Mouse (Mus musculus) embryonic facial prominence, embryonic 12.5 days (tissue): ENCODE results near the gene Tnfaip8l1. TPM values are rescaled to one million over a fixed set of nuclear protein-coding genes. Genes with fewer than 3 reads are reported as not detected.

Experiments used
- ATAC-seq: fragments of 200-750 bp; cut with Nextera tagmentation; 2 replicates; pipeline ENCODE4 v1.8.0; 2017; ENCODE audit not compliant: insufficient number of reproducible peaks, insufficient read depth, low FRiP score, low TSS enrichment
- H3K27ac ChIP-seq: fragments of 300-500 bp; sonication (generic); 2 replicates; pipeline ENCODE4 v1.5.1; 2016; ENCODE audit warnings: mild to moderate bottlenecking
- H3K27me3 ChIP-seq: fragments of 300-500 bp; sonication (generic); 2 replicates; pipeline ENCODE4 v1.6.1; 2016; ENCODE audit warnings: mild to moderate bottlenecking, moderate library complexity
- H3K36me3 ChIP-seq: fragments of 300-500 bp; sonication (generic); 2 replicates; pipeline ENCODE4 v1.6.1; 2016; ENCODE audit warnings: mild to moderate bottlenecking
- H3K4me1 ChIP-seq: fragments of 300-500 bp; sonication (generic); 2 replicates; pipeline ENCODE4 v1.6.1; 2016
- H3K4me2 ChIP-seq: fragments of 300-500 bp; sonication (generic); replicated peaks from 2 replicates; pipeline ENCODE4 v1.6.1; 2016; ENCODE audit warnings: mild to moderate bottlenecking, moderate library complexity
- H3K4me3 ChIP-seq: fragments of 300-500 bp; sonication (generic); 2 replicates; pipeline ENCODE4 v1.5.1; 2016; ENCODE audit warnings: mild to moderate bottlenecking
- H3K9ac ChIP-seq: fragments of 300-500 bp; sonication (generic); 2 replicates; pipeline ENCODE4 v1.6.1; 2016; ENCODE audit warnings: mild to moderate bottlenecking, moderate library complexity
- H3K9me3 ChIP-seq: fragments of 300-500 bp; sonication (generic); 2 replicates; pipeline ENCODE4 v1.6.1; 2016; ENCODE audit warnings: mild to moderate bottlenecking, moderate library complexity
- WGBS: fragments of 180-500 bp; shearing (Covaris S2); methylation state at CpG from one replicate; pipeline ENCODE4 v1.1.7; 2016; 5-methylcytosine and 5-hydroxymethylcytosine counted together
- polyA plus RNA-seq: library from polyadenylated mRNA; unstranded; fragments of >200 nt; fragmentation: Nextera tagmentation; extraction: Ambion mirVana; gene quantifications from 2 replicates; pipeline ENCODE4 v1.2.1, GENCODE M21; 2016

Gene Tnfaip8l1
- polyA plus RNA-seq = 12.4 and 13.0 TPM in 2 replicates

DNA sequence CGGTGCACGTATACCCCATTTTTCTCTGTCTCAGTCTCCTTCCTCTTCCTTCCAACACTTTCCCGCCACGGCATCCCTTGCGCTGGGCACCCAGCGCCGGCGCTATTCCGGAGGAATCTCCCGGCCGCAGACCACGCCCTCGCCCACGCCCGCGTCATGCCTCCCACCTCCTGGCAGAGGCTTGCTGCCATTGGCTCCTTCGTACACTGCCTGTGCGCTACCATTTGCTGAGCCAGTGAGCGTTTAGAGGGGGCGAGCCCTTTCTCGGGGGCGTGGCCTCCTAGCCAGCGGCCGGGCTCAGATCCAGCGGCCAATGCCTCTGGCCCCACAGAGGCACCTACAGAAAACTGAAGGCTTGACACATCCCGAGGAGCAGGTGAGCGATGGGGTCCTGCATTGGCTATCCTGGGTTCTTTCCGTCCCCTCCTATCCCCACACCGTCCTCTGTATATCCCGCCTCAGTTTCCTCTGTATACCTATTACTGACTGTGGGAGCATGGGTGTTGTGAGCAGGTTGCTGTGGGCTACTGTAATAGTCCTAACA, at the start of gene Tnfaip8l1:
Tnfaip8l1 (plus strand) TSS at position 247 of the 544 bp plus-strand sequence.
- H3K4me3 ChIP-seq = peak within 1 kb of the TSS; percentile 40
- WGBS = 1% methylated on average over 30 of the region's 30 CpGs
- no peaks in the 10 kb centered on the region for H3K36me3 ChIP-seq
- H3K27ac ChIP-seq = no peak within 1 kb of the TSS
- H3K9me3 ChIP-seq = no peaks in the 10 kb centered on the region
- ATAC-seq = peak; percentile 96
- peak within 1 kb of the TSS; percentile 66 for H3K4me2 ChIP-seq
- peaks cover 12% of the 10 kb centered on the region; the same call in 1 of the 2 replicates for H3K4me1 ChIP-seq
- H3K9ac ChIP-seq = peak within 1 kb of the TSS; percentile 54
- peaks cover 15% of the 10 kb centered on the region for H3K27me3 ChIP-seq

DNA sequence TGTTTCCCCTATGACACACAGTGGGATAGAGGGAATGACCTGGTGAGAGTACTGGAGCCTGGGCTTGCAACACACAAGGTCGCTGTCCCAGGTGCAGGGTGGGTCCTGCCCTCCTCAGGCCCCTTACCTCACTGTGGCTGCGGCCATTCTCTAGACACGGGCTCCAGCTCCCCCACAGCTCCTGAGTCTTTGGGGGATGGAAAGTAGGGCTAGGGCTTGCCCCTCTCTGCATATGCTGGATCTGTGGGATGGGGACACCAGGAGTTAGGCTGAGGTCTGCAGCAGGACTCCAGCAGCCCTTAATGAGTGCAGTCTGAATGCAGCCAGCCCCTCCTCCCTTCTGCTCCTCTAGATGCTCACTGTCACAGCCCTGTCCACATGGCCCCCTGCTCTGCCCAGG, 49.5 kb upstream of the Tnfaip8l1 start:
- Histone ChIP-seq H3K27ac (no peak overlapping the region), H3K9ac (no peak overlapping the region), H3K4me3 (no peak overlapping the region), H3K27me3 (peaks cover 16% of the 10 kb centered on the region), H3K9me3 (no peaks in the 10 kb centered on the region), H3K36me3 (no peaks in the 10 kb centered on the region; the same call in 1 of the 2 replicates), H3K4me2 (no peak overlapping the region), H3K4me1 (peaks cover 6% of the 10 kb centered on the region)
- 78% methylated on average over 3 of the region's 3 CpGs for WGBS
- ATAC-seq = no peak

DNA sequence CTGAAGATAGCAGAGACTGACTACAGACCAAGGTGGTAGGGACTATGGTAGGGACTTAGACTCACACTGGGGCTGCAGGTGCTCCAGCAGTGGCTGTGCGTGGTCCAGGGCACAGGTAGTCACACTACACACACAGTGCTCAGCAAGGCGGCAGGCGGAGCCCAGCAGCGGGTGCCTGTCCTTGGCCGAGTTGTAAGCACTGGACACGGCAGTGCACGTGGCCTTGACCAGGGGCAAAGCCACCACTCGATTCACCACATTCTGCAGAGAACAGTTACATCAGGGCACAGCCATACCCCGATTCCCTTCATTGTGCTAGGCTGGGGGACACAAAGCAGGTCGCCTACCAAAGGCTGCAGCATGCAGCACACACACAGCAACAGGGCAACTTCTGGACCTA, 46.1 kb upstream of the Tnfaip8l1 start:
- no peak for ATAC-seq
- WGBS = 77% methylated on average over 10 of the region's 10 CpGs
- peaks cover 48% of the 10 kb centered on the region for H3K27me3 ChIP-seq
- H3K36me3 ChIP-seq = no peaks in the 10 kb centered on the region; the same call in 1 of the 2 replicates
- no peak overlapping the region for H3K4me3 ChIP-seq
- H3K4me2 ChIP-seq = no peak overlapping the region
- H3K4me1 ChIP-seq = peaks cover 17% of the 10 kb centered on the region
- H3K9ac ChIP-seq = no peak overlapping the region
- H3K9me3 ChIP-seq = no peaks in the 10 kb centered on the region
- no peak overlapping the region for H3K27ac ChIP-seq

DNA sequence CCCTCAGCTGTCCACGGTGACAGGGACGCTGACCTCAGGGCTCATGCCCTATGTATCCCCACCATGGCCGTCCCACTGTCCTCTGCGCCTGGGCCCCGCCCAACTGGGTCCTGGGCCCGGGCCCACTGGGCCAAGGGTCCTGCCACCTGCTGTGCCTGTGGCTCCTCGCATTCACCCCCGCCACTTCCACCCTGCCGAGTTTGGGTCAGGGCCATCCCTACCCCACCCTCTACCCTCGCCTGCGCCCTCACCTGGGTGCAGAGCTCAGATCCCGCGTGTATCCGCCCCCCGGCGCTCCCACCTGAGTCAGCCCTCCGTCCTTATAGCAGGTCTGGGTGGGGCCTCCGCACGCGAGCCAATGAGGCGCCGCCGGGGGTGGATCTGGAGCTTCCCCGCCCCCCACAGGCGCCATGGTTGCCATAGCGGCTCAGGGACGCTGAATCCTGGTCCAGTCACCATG, 45.0 kb upstream of the Tnfaip8l1 start, which contains the start of gene Plin5:
Plin5 (minus strand) TSS at position 346 of the 460 bp plus-strand sequence.
- H3K4me1 ChIP-seq = peaks cover 17% of the 10 kb centered on the region
- H3K27me3 ChIP-seq = peaks cover 59% of the 10 kb centered on the region
- no peaks in the 10 kb centered on the region; the same call in 1 of the 2 replicates for H3K36me3 ChIP-seq
- H3K9me3 ChIP-seq = peaks cover 3% of the 10 kb centered on the region
- H3K4me2 ChIP-seq = peak within 1 kb of the TSS; percentile 49
- no peak for ATAC-seq
- H3K4me3 ChIP-seq = peak within 1 kb of the TSS; percentile 26
- under 1% methylated on average over 27 of the region's 27 CpGs for WGBS
- no peak within 1 kb of the TSS for H3K9ac ChIP-seq
- H3K27ac ChIP-seq = no peak within 1 kb of the TSS

DNA sequence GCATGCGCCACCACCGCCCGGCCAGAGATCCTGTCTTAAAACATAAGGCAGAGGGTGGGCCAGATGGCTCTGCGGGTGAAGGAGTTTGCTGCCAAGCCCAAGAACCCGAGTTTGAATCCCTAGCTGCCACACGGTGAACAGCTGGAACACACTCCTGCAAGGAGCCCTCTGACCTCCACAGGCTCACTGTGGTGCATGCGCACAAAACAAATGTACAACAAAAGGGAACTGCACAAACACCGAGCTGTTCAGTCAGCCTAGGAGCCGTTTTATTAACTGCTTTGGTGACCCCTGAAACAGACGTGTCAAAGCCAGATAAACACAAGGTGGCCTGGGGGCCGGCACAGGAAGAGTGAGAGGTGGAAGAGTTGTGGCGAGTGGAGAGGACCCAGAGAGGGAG, 42.8 kb upstream of the Tnfaip8l1 start:
- Histone ChIP-seq H3K27ac (no peak overlapping the region), H3K27me3 (peaks cover 81% of the 10 kb centered on the region), H3K9me3 (peaks cover 15% of the 10 kb centered on the region), H3K36me3 (no peaks in the 10 kb centered on the region), H3K4me1 (peaks cover 24% of the 10 kb centered on the region), H3K4me2 (peak overlapping the region; percentile 2; the same call in 1 of the 2 replicates), H3K9ac (no peak overlapping the region), H3K4me3 (peak overlapping the region; percentile 9; the same call in 1 of the 2 replicates)
- ATAC-seq = no peak
- WGBS = 41% methylated on average over 12 of the region's 12 CpGs

DNA sequence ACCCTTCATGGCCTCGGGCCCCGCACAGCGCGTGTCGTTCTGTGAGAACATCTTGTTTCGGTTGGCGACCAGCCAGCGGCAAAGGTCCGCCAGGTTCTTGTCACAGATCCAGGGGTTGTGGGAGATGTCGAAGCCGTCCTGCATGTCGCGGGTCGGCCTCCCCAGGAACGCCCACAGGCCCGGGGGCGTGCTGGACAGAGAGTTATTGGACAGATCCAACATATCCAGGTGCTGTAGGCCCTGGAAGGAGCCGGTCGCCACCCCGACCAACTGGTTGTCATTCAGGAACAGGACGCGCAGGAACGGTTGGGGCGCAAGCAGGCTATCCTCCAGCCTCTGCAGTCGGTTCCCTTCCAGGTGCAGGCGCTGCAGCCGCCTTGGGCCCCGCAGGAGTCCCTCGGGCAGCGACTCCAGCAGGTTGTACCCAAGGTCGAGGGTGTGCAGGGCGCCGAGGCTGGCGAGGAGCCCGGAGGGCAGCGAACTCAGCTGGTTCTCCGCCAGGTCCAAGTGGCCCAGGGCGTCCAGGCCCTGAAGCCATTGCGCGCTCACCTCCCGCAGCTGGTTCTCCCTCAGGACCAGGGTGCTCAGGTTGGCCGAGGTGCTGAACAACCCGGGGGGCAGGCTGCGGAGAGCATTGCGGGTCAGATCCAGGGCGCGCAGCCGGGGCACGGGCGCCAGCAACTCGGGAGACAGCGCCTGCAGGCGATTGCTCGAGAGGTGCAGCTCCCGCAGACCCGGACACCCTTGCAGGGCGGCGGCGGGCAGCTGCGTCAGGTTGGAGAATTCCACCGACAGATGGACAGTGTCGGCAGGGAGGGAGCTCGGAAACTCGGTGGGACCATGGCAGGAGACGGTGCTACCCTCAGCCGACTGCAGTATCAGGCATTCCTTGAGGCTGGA, 42.0 kb upstream of the Tnfaip8l1 start:
- peak overlapping the region; percentile 22 for H3K4me2 ChIP-seq
- H3K4me1 ChIP-seq = peaks cover 26% of the 10 kb centered on the region
- H3K36me3 ChIP-seq = no peaks in the 10 kb centered on the region
- H3K9ac ChIP-seq = no peak overlapping the region
- peaks cover 85% of the 10 kb centered on the region for H3K27me3 ChIP-seq
- H3K9me3 ChIP-seq = peaks cover 15% of the 10 kb centered on the region
- WGBS = 6% methylated on average over 66 of the region's 66 CpGs
- H3K27ac ChIP-seq = no peak overlapping the region
- no peak for ATAC-seq
- H3K4me3 ChIP-seq = 0 out of 2 replicates have a peak overlapping the region, but pooled peaks have one; percentile 12

DNA sequence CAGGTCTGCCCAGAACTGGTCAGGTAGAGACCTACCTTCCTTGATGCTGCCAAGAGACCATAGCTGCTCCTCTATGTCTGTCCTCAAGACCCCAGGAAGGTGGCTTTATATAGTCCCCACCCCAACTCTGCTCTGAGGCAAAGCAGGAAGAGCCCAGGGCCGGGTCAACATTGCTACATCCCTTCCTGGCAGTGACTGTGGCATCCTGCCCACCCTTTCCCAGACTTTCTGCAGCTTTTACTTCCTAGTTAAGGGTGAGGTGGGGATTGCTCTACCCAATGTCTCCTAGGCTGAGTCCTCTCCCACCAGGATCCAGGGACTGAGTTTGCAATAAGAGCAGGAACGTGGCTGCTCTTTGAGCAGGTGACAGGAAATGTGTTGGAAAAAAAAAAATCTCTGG, 40.5 kb upstream of the Tnfaip8l1 start, which contains the start of gene Lrg1:
Lrg1 (minus strand) TSS at position 176 of the 400 bp plus-strand sequence.
- WGBS = 66% methylated on average over 2 of the region's 2 CpGs

DNA sequence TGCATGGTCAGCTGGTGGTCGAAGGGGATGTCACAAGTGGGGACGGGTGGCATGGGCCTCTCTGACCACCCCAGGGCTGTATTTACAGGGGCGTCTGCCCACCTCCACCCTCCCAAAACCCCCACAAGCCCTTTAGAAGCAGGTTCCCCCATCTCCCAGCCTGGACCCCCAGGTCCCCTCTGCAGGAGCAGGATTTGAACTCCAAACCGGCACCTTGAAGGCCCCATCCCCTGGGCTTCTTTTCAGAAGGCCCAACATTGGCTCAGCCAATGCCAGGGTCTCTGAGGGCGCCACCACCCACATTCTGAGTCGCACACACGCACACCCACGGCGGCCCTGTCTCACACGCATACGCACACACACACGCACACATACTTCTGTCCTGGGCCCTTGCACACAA, 39.1 kb upstream of the Tnfaip8l1 start:
- Histone ChIP-seq H3K27ac (no peak overlapping the region), H3K4me1 (peaks cover 20% of the 10 kb centered on the region), H3K36me3 (no peaks in the 10 kb centered on the region), H3K4me3 (no peak overlapping the region), H3K9me3 (peaks cover 15% of the 10 kb centered on the region), H3K27me3 (peaks cover 67% of the 10 kb centered on the region), H3K4me2 (no peak overlapping the region), H3K9ac (no peak overlapping the region)
- 88% methylated on average over 12 of the region's 12 CpGs for WGBS
- ATAC-seq = no peak

More for the DNA sequence above, 40.5 kb upstream of the Tnfaip8l1 start, which contains the start of gene Lrg1:
- no peak within 1 kb of the TSS for H3K27ac ChIP-seq
- H3K4me1 ChIP-seq = peaks cover 26% of the 10 kb centered on the region
- H3K4me3 ChIP-seq = no peak within 1 kb of the TSS
- H3K9ac ChIP-seq = no peak within 1 kb of the TSS
- H3K9me3 ChIP-seq = peaks cover 15% of the 10 kb centered on the region
- 0 out of 2 replicates have a peak within 1 kb of the TSS, but pooled peaks have one; percentile 22 for H3K4me2 ChIP-seq
- H3K27me3 ChIP-seq = peaks cover 77% of the 10 kb centered on the region
- no peaks in the 10 kb centered on the region for H3K36me3 ChIP-seq
- ATAC-seq = no peak

DNA sequence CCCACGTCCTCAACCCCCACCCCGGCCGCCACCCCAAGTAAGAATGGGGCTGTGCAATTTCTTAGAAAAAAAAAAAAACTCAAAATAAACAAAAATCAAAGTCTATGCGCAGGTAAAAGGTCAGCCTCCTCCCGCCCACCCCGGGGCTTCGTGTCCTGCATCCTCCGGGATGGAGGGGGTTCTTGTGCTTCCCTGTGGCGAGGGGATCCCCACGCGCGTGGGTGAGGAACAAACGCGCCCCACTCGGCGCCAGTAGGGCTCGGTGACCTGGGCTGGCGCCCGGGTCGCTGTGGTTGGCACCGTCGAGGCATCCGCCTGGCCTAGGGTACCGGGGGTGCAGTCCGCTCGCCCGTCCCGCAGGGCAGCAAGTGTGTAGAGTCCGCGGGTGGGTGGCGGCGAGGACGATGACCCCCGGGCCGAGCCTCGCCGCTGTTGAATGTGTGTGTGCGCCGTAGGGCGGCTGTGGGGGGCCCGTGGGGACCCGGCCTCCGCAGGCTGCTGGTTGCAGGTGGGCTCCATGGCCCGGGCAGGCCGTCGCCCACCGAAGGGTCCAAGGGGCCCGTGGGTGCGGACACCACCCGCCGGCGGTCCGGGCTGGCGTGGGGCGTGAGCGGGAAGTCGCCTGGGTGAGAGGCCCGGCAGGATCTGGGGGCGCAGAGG, 38.5 kb upstream of the Tnfaip8l1 start:
- Histone ChIP-seq H3K4me2 (peak overlapping the region; percentile 65), H3K9ac (peak overlapping the region; percentile 51), H3K4me3 (peak overlapping the region; percentile 36), H3K4me1 (peaks cover 20% of the 10 kb centered on the region), H3K9me3 (peaks cover 15% of the 10 kb centered on the region), H3K27ac (no peak overlapping the region), H3K27me3 (peaks cover 60% of the 10 kb centered on the region), H3K36me3 (no peaks in the 10 kb centered on the region)
- no peak for ATAC-seq
- WGBS = 42% methylated on average over 59 of the region's 59 CpGs

DNA sequence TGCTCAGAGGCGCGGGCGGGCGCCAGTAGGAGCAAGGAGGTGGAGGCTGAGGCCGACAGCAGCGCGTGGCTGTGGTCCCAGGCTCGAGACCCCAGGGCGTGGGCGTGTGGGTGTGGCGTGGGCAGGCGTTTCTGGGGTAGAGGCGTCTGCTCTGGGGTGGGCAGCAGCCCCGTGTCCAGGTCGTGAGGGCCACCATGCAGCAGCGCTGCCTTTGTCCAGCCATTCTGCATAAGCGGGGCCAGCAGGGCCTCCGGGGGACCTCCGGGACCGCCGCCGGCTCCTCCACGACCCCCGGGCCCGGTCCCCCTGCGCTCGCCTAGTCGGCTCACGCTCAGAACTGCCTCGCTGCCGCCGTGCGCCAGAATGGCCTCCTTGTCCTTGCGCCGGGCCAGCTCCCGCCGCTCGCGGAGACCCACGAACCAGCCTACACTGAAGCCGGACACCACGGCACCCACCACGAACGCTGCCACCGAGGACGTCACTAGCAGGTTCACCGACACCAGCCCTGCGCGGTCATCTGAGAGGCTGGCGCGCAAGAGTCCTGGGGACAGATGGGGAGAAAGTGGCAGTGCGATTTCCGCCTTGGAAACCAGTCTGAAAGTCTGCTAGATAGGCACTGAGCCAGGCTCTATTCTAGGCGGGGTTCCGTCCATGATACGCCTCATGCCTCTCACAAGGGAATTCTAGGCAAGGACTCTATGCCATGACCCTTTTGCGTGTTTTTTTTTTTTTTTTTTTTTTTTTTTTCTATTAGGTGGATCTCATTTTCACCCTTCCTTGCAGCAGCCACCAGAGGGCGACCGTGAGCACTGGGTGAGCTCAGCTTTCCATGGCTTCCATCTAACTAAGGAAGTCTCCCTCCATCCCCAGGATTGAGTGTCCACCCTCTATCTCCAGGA, 37.7 kb upstream of the Tnfaip8l1 start:
- 5% methylated on average over 58 of the region's 59 CpGs for WGBS
- peaks cover 19% of the 10 kb centered on the region for H3K4me1 ChIP-seq
- no peak overlapping the region for H3K27ac ChIP-seq
- H3K4me3 ChIP-seq = peak overlapping the region; percentile 36
- peak overlapping the region; percentile 51 for H3K9ac ChIP-seq
- H3K9me3 ChIP-seq = peaks cover 15% of the 10 kb centered on the region
- H3K4me2 ChIP-seq = peak overlapping the region; percentile 65
- H3K27me3 ChIP-seq = peaks cover 52% of the 10 kb centered on the region
- no peaks in the 10 kb centered on the region for H3K36me3 ChIP-seq
- ATAC-seq = no peak
